Mouse (Mus musculus) stomach, embryonic 16.5 days (tissue): ENCODE data around the gene Dhrs4. TPM values are rescaled to one million over a fixed set of nuclear protein-coding genes. Genes with fewer than 3 reads are reported as not detected.

Experiments used
- ATAC-seq: fragments of 200-750 bp; cut with Nextera tagmentation; 2 replicates; pipeline ENCODE4 v1.8.0; 2017; ENCODE audit warnings: moderate number of reproducible peaks, moderate TSS enrichment; ENCODE audit not compliant: insufficient read depth, low FRiP score
- H3K27ac ChIP-seq: fragments of 300-500 bp; sonication (generic); 2 replicates; pipeline ENCODE4 v1.5.1; 2014; ENCODE audit warnings: low read length
- H3K27me3 ChIP-seq: fragments of 300-500 bp; sonication (generic); 2 replicates; pipeline ENCODE4 v1.6.1; 2014; ENCODE audit warnings: low read length, control low read depth, mixed read lengths; ENCODE audit not compliant: control insufficient read depth, insufficient read depth
- H3K36me3 ChIP-seq: fragments of 300-500 bp; sonication (generic); 2 replicates; pipeline ENCODE4 v1.6.1; 2014; ENCODE audit warnings: low read length; ENCODE audit not compliant: control insufficient read depth, insufficient read depth
- H3K4me1 ChIP-seq: fragments of 300-500 bp; sonication (generic); 2 replicates; pipeline ENCODE4 v1.6.1; 2014; ENCODE audit warnings: low read length, control low read depth, mixed read lengths; ENCODE audit not compliant: control insufficient read depth, insufficient read depth
- H3K4me2 ChIP-seq: fragments of 300-500 bp; sonication (generic); 2 replicates; pipeline ENCODE4 v1.6.1; 2014; ENCODE audit warnings: low read depth, low read length, mixed read lengths
- H3K4me3 ChIP-seq: fragments of 300-500 bp; sonication (generic); replicated peaks from 2 replicates; pipeline ENCODE4 v1.5.1; 2014; ENCODE audit warnings: mild to moderate bottlenecking, low read length
- H3K9ac ChIP-seq: fragments of 300-500 bp; sonication (generic); 2 replicates; pipeline ENCODE4 v1.6.1; 2014; ENCODE audit warnings: low read length
- H3K9me3 ChIP-seq: fragments of 300-500 bp; sonication (generic); replicated peaks from 2 replicates; pipeline ENCODE4 v1.6.1; 2016; ENCODE audit warnings: low read length, control low read depth; ENCODE audit not compliant: control insufficient read depth
- WGBS: fragments of 180-500 bp; shearing (Covaris S2); extraction: QIAGEN DNeasy Blood & Tissue Kit; methylation state at CpG from one replicate; pipeline ENCODE4 v1.1.7; 2014; 5-methylcytosine and 5-hydroxymethylcytosine counted together
- polyA plus RNA-seq: library from polyadenylated mRNA; unstranded; fragments of >200 nt; fragmentation: Nextera tagmentation; extraction: Ambion mirVana; gene quantifications from 2 replicates; pipeline ENCODE4 v1.2.1, GENCODE M21; 2015

Dhrs4 gene
- polyA plus RNA-seq, 1 experiment from 2014 or later, result 108 TPM

DNA sequence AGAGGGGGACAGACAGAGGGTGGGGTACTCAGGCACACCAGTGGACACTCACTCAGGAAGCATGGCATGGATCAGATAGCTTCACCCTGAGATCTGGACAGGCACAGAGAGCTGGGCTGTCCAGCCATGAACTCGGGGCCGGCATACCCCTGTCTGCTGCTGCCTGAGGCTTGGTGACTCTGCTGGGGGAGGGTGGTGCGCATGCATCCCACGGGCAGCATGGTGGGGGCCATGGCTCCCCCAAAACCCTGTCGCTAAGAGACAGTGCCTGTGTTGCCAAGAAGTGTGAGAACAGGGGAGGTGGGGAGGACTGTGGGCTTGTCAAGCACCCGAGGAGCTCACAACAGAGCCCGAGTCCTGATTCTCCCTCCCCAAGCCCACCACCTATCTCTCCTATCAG, 32.5 kb downstream of the Dhrs4 start:
- H3K4me2 ChIP-seq, result no peak overlapping the region
- 52% methylated on average over 7 of the region's 7 CpGs for WGBS
- peaks cover 10% of the 10 kb centered on the region for H3K27me3 ChIP-seq
- H3K27ac ChIP-seq, result no peak overlapping the region
- no peak overlapping the region for H3K9ac ChIP-seq
- no peak for ATAC-seq
- no peaks in the 10 kb centered on the region for H3K36me3 ChIP-seq
- no peak overlapping the region for H3K4me3 ChIP-seq
- H3K9me3 ChIP-seq, result no peaks in the 10 kb centered on the region
- H3K4me1 ChIP-seq, result peaks cover 5% of the 10 kb centered on the region; the same call in 1 of the 2 replicates

- H3K9me3 ChIP-seq, result no peaks in the 10 kb centered on the region
- H3K27ac ChIP-seq, result no peak overlapping the region
- no peak overlapping the region for H3K9ac ChIP-seq
- peaks cover 10% of the 10 kb centered on the region for H3K27me3 ChIP-seq
- H3K4me1 ChIP-seq, result peaks cover 5% of the 10 kb centered on the region; the same call in 1 of the 2 replicates
- H3K36me3 ChIP-seq, result no peaks in the 10 kb centered on the region
- no peak for ATAC-seq
- no peak overlapping the region for H3K4me2 ChIP-seq
- 61% methylated on average over 10 of the region's 10 CpGs for WGBS
- H3K4me3 ChIP-seq, result no peak overlapping the region
Observed at GRCm38 (mm10) chr14:55513927-55514326, 35.4 kb downstream of the Dhrs4 start.

- WGBS, result 84% methylated on average over 4 of the region's 4 CpGs
- H3K9me3 ChIP-seq, result no peaks in the 10 kb centered on the region
- H3K27me3 ChIP-seq, result peaks cover 14% of the 10 kb centered on the region
- no peak overlapping the region for H3K4me3 ChIP-seq
- no peaks in the 10 kb centered on the region for H3K36me3 ChIP-seq
- H3K9ac ChIP-seq, result no peak overlapping the region
- H3K27ac ChIP-seq, result no peak overlapping the region
- H3K4me1 ChIP-seq, result 0 out of 2 replicates have a peak, but pooled peaks cover 2% of the 10 kb centered on the region
- no peak overlapping the region for H3K4me2 ChIP-seq
- no peak for ATAC-seq
Observed at GRCm38 (mm10) chr14:55515846-55516245, 37.3 kb downstream of the Dhrs4 start.

- no peak for ATAC-seq
- Histone ChIP-seq H3K27ac (no peak overlapping the region), H3K9ac (no peak overlapping the region), H3K9me3 (no peaks in the 10 kb centered on the region), H3K4me2 (no peak overlapping the region), H3K36me3 (no peaks in the 10 kb centered on the region), H3K4me1 (no peaks in the 10 kb centered on the region), H3K27me3 (peaks cover 19% of the 10 kb centered on the region), H3K4me3 (no peak overlapping the region)
- 80% methylated on average over 2 of the region's 2 CpGs for WGBS
Observed at GRCm38 (mm10) chr14:55518897-55519296, 40.3 kb downstream of the Dhrs4 start.

DNA sequence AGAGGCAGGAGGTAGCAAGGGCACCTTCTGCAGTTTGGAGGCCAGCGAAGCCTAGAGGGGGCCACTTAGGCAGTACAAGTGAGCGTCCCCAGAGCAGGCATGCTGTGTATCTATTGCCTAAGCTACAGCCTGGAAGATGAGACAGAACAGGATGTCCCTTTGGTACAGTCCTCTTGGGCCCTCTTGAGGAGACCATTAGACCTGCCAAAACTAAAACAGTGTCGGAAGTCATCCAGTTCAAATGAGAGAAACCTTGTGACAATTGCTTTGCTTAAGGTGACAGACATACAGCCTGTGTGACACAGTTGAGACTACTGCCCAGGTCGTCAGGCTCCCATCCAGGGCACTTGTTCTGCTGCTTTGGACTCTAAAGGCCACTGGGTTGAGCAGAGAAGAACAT, 41.0 kb downstream of the Dhrs4 start:
- no peak overlapping the region for H3K9ac ChIP-seq
- no peaks in the 10 kb centered on the region for H3K4me1 ChIP-seq
- peaks cover 19% of the 10 kb centered on the region for H3K27me3 ChIP-seq
- no peaks in the 10 kb centered on the region for H3K36me3 ChIP-seq
- no peak overlapping the region for H3K27ac ChIP-seq
- H3K4me2 ChIP-seq, result no peak overlapping the region
- H3K4me3 ChIP-seq, result no peak overlapping the region
- 74% methylated on average over 4 of the region's 4 CpGs for WGBS
- ATAC-seq, result no peak
- H3K9me3 ChIP-seq, result no peaks in the 10 kb centered on the region

- Histone ChIP-seq H3K9me3 (no peaks in the 10 kb centered on the region), H3K4me3 (peak overlapping the region; percentile 52), H3K4me1 (no peaks in the 10 kb centered on the region), H3K9ac (peak overlapping the region; percentile 65), H3K36me3 (no peaks in the 10 kb centered on the region), H3K27me3 (peaks cover 19% of the 10 kb centered on the region), H3K27ac (no peak overlapping the region), H3K4me2 (peak overlapping the region; percentile 89)
- under 1% methylated on average over 61 of the region's 61 CpGs for WGBS
- ATAC-seq, result peak; percentile 44
Observed at GRCm38 (mm10) chr14:55520451-55521361, 42.1 kb downstream of the Dhrs4 start.

- peaks cover 19% of the 10 kb centered on the region for H3K27me3 ChIP-seq
- H3K27ac ChIP-seq, result no peak overlapping the region
- H3K36me3 ChIP-seq, result no peaks in the 10 kb centered on the region
- H3K9me3 ChIP-seq, result no peaks in the 10 kb centered on the region
- no peaks in the 10 kb centered on the region for H3K4me1 ChIP-seq
- ATAC-seq, result no peak
- H3K4me3 ChIP-seq, result no peak overlapping the region
- H3K9ac ChIP-seq, result no peak overlapping the region
- 47% methylated on average over 4 of the region's 4 CpGs for WGBS
- no peak overlapping the region for H3K4me2 ChIP-seq
Observed at GRCm38 (mm10) chr14:55524062-55524461, 45.5 kb downstream of the Dhrs4 start.

- Histone ChIP-seq H3K4me1 (no peaks in the 10 kb centered on the region), H3K27me3 (peaks cover 19% of the 10 kb centered on the region)
- WGBS, result 21% methylated on average over 8 of the region's 8 CpGs
Observed at GRCm38 (mm10) chr14:55524785-55525184, 46.2 kb downstream of the Dhrs4 start, which contains the start of gene Nrl. Gene Nrl (minus strand): TSS chr14:55524981.

GRCm38 (mm10) chr14:55526674-55527073, 48.1 kb downstream of the Dhrs4 start:
- no peak overlapping the region for H3K4me2 ChIP-seq
- H3K36me3 ChIP-seq, result no peaks in the 10 kb centered on the region
- H3K9ac ChIP-seq, result no peak overlapping the region
- H3K27ac ChIP-seq, result no peak overlapping the region
- ATAC-seq, result no peak
- peaks cover 7% of the 10 kb centered on the region; the same call in 1 of the 2 replicates for H3K27me3 ChIP-seq
- H3K4me3 ChIP-seq, result no peak overlapping the region
- WGBS, result 60% methylated on average over 2 of the region's 2 CpGs
- H3K9me3 ChIP-seq, result no peaks in the 10 kb centered on the region
- H3K4me1 ChIP-seq, result no peaks in the 10 kb centered on the region

More at GRCm38 (mm10) chr14:55524785-55525184, 46.2 kb downstream of the Dhrs4 start, which contains the start of gene Nrl:
- ATAC-seq, result no peak
- H3K4me2 ChIP-seq, result no peak within 1 kb of the TSS
- H3K27ac ChIP-seq, result no peak within 1 kb of the TSS
- no peak within 1 kb of the TSS for H3K4me3 ChIP-seq
- H3K36me3 ChIP-seq, result no peaks in the 10 kb centered on the region
- no peak within 1 kb of the TSS for H3K9ac ChIP-seq
- H3K9me3 ChIP-seq, result no peaks in the 10 kb centered on the region
